Mouse (Mus musculus) retina, postnatal 1 day (tissue): ENCODE measurements around the gene H13.

Experiments
- DNase-seq: peaks from one replicate; pipeline ENCODE4 v3.0.0-alpha.2; 2012

The H13 gene

GRCm38 (mm10) chr2:152703596-152704255 lies 34.5 kb downstream of the H13 start:
- DNase-seq, result no peak

- DNase-seq, result no peak
Observed at GRCm38 (mm10) chr2:152704256-152704605, 35.0 kb downstream of the H13 start.

- DNase-seq, result no peak
Observed at GRCm38 (mm10) chr2:152704811-152705370, 35.6 kb downstream of the H13 start.

GRCm38 (mm10) chr2:152705993-152706571 lies 36.8 kb downstream of the H13 start:
- DNase-seq, result peak; percentile 66

GRCm38 (mm10) chr2:152707186-152707585 lies 37.9 kb downstream of the H13 start:
- DNase-seq, result no peak

- DNase-seq, result peak; percentile 91
Observed at GRCm38 (mm10) chr2:152707627-152708026, 38.4 kb downstream of the H13 start.

- DNase-seq, result no peak
Observed at GRCm38 (mm10) chr2:152709066-152709465, 39.8 kb downstream of the H13 start.

GRCm38 (mm10) chr2:152716241-152716772 lies 47.0 kb downstream of the H13 start:
- no peak for DNase-seq

- no peak for DNase-seq
Observed at GRCm38 (mm10) chr2:152717652-152718051, 48.4 kb downstream of the H13 start.

GRCm38 (mm10) chr2:152718076-152718475 lies 48.8 kb downstream of the H13 start:
- peak; percentile 40 for DNase-seq

GRCm38 (mm10) chr2:152723651-152724331 lies 54.5 kb downstream of the H13 start:
- DNase-seq, result peak; percentile 84

GRCm38 (mm10) chr2:152724332-152724723 lies 55.1 kb downstream of the H13 start:
- DNase-seq, result no peak

- DNase-seq, result no peak
Observed at GRCm38 (mm10) chr2:152725178-152725750, 56.0 kb downstream of the H13 start.

GRCm38 (mm10) chr2:152726213-152726612 lies 57.0 kb downstream of the H13 start:
- no peak for DNase-seq

GRCm38 (mm10) chr2:152726751-152727335 lies 57.6 kb downstream of the H13 start:
- DNase-seq, result no peak

GRCm38 (mm10) chr2:152727795-152728510 lies 58.7 kb downstream of the H13 start:
- DNase-seq, result no peak

- no peak for DNase-seq
Observed at GRCm38 (mm10) chr2:152728594-152728993, 59.3 kb downstream of the H13 start.

- no peak for DNase-seq
Observed at GRCm38 (mm10) chr2:152729013-152729635, 59.9 kb downstream of the H13 start.

- DNase-seq, result peak; percentile 59
Observed at GRCm38 (mm10) chr2:152729636-152730020, 60.4 kb downstream of the H13 start.

- peak; percentile 27 for DNase-seq
Observed at GRCm38 (mm10) chr2:152733201-152733600, 63.9 kb downstream of the H13 start.

- no peak for DNase-seq
Observed at GRCm38 (mm10) chr2:152734501-152734900, 65.2 kb downstream of the H13 start.

- DNase-seq, result peak; percentile 99
Observed at GRCm38 (mm10) chr2:152734984-152735383, 65.7 kb downstream of the H13 start.
